Mouse (Mus musculus) hindbrain, embryonic 16.5 days (tissue): Measurements from ENCODE around the gene Lcn11. TPM values are rescaled to one million over a fixed set of nuclear protein-coding genes. Genes with fewer than 3 reads are reported as not detected.
"Not testable (repeated sequence)": the region's sequence is repeated elsewhere in the genome, so short reads cannot be mapped to it uniquely, and the experiment has no call there.

Source experiments
- ATAC-seq: fragments of 200-750 bp; cut with Nextera tagmentation; 2 replicates; pipeline ENCODE4 v1.8.0; 2017; ENCODE audit warnings: moderate TSS enrichment, moderate library complexity
- H3K27ac ChIP-seq: fragments of 300-500 bp; sonication (generic); 2 replicates; pipeline ENCODE4 v1.5.1; 2014; ENCODE audit warnings: low read depth, mild to moderate bottlenecking, control low read depth, low read length, moderate library complexity
- H3K27me3 ChIP-seq: fragments of 300-500 bp; sonication (generic); replicated peaks from 2 replicates; pipeline ENCODE4 v1.6.1; 2014; ENCODE audit warnings: low read length; ENCODE audit not compliant: control insufficient read depth, insufficient read depth
- H3K36me3 ChIP-seq: fragments of 300-500 bp; sonication (generic); 2 replicates; pipeline ENCODE4 v1.6.1; 2014; ENCODE audit warnings: mild to moderate bottlenecking, low read length, moderate library complexity, mixed read lengths; ENCODE audit not compliant: control insufficient read depth, insufficient read depth
- H3K4me1 ChIP-seq: fragments of 300-500 bp; sonication (generic); 2 replicates; pipeline ENCODE4 v1.6.1; 2014; ENCODE audit warnings: low read depth, low read length; ENCODE audit not compliant: control insufficient read depth, insufficient read depth
- H3K4me2 ChIP-seq: fragments of 300-500 bp; sonication (generic); 2 replicates; pipeline ENCODE4 v1.6.1; 2014; ENCODE audit warnings: mild to moderate bottlenecking, low read length, control low read depth, moderate library complexity
- H3K4me3 ChIP-seq: fragments of 300-500 bp; sonication (generic); 2 replicates; pipeline ENCODE4 v1.5.1; 2014; ENCODE audit warnings: mild to moderate bottlenecking, low read length, control low read depth, moderate library complexity
- H3K9ac ChIP-seq: fragments of 300-500 bp; sonication (generic); 2 replicates; pipeline ENCODE4 v1.6.1; 2014; ENCODE audit warnings: low read depth, mild to moderate bottlenecking, control low read depth, low read length, moderate library complexity
- H3K9me3 ChIP-seq: fragments of 300-500 bp; sonication (generic); 2 replicates; pipeline ENCODE4 v1.6.1; 2014; ENCODE audit warnings: mild to moderate bottlenecking, low read length, moderate library complexity; ENCODE audit not compliant: control insufficient read depth
- WGBS: fragments of 180-500 bp; shearing (Covaris S2); extraction: QIAGEN DNeasy Blood & Tissue Kit; methylation state at CpG from one replicate; pipeline ENCODE4 v1.1.7; 2014; 5-methylcytosine and 5-hydroxymethylcytosine counted together
- polyA plus RNA-seq: library from polyadenylated mRNA; unstranded; fragments of >200 nt; fragmentation: Nextera tagmentation; extraction: Ambion mirVana; gene quantifications from 2 replicates; pipeline ENCODE4 v1.2.1, GENCODE M21; 2015

Gene Lcn11
- polyA plus RNA-seq, result not detected in 2 replicates

GRCm38 (mm10) chr2:25776717-25777116, at the start of gene Lcn11:
Lcn11 (plus strand) TSS chr2:25777017.
- H3K36me3 ChIP-seq, result no peaks in the 10 kb centered on the region
- H3K9me3 ChIP-seq, result no peaks in the 10 kb centered on the region
- H3K9ac ChIP-seq, result no peak within 1 kb of the TSS
- H3K27me3 ChIP-seq, result no peaks in the 10 kb centered on the region
- no peaks in the 10 kb centered on the region for H3K4me1 ChIP-seq
- no peak within 1 kb of the TSS for H3K27ac ChIP-seq
- no peak within 1 kb of the TSS for H3K4me2 ChIP-seq
- WGBS, result 88% methylated on average over 1 of the region's 1 CpGs
- no peak for ATAC-seq
- no peak within 1 kb of the TSS for H3K4me3 ChIP-seq

- no peaks in the 10 kb centered on the region for H3K36me3 ChIP-seq
- H3K9me3 ChIP-seq, result 0 out of 2 replicates have a peak, but pooled peaks cover 3% of the 10 kb centered on the region
- WGBS, result 69% methylated on average over 2 of the region's 2 CpGs
- H3K4me1 ChIP-seq, result no peaks in the 10 kb centered on the region
- H3K27ac ChIP-seq, result no peak overlapping the region
- no peak overlapping the region for H3K4me2 ChIP-seq
- no peaks in the 10 kb centered on the region for H3K27me3 ChIP-seq
- ATAC-seq, result no peak
- H3K9ac ChIP-seq, result no peak overlapping the region
- no peak overlapping the region for H3K4me3 ChIP-seq
These were observed 43.5 kb upstream of the Lcn11 start for GRCm38 (mm10) chr2:25733199-25733930.

- not testable (repeated sequence) for H3K27me3 ChIP-seq, H3K27ac ChIP-seq, H3K4me2 ChIP-seq, H3K4me3 ChIP-seq, H3K9me3 ChIP-seq, H3K9ac ChIP-seq, H3K36me3 ChIP-seq, H3K4me1 ChIP-seq, ATAC-seq
- WGBS, result 74% methylated on average over 3 of the region's 3 CpGs
These were observed 40.1 kb upstream of the Lcn11 start, which contains the start of gene Obp2b for GRCm38 (mm10) chr2:25736709-25737108. Obp2b (plus strand) TSS chr2:25737009.

- Histone ChIP-seq H3K9ac (no peak overlapping the region), H3K27ac (no peak overlapping the region), H3K27me3 (no peaks in the 10 kb centered on the region), H3K4me1 (no peaks in the 10 kb centered on the region), H3K9me3 (no peaks in the 10 kb centered on the region), H3K4me2 (no peak overlapping the region), H3K36me3 (no peaks in the 10 kb centered on the region), H3K4me3 (no peak overlapping the region)
- no peak for ATAC-seq
- WGBS, result 60% methylated on average over 1 of the region's 1 CpGs
These were observed 35.1 kb upstream of the Lcn11 start for GRCm38 (mm10) chr2:25741671-25742070.

- no peaks in the 10 kb centered on the region for H3K27me3 ChIP-seq
- no peaks in the 10 kb centered on the region for H3K36me3 ChIP-seq
- ATAC-seq, result no peak
- 88% methylated on average over 1 of the region's 1 CpGs for WGBS
- no peak overlapping the region for H3K9ac ChIP-seq
- no peaks in the 10 kb centered on the region for H3K4me1 ChIP-seq
- H3K4me3 ChIP-seq, result no peak overlapping the region
- no peaks in the 10 kb centered on the region for H3K9me3 ChIP-seq
- H3K27ac ChIP-seq, result no peak overlapping the region
- H3K4me2 ChIP-seq, result no peak overlapping the region
These were observed 22.6 kb upstream of the Lcn11 start for GRCm38 (mm10) chr2:25754201-25754600.

- H3K9me3 ChIP-seq, result no peaks in the 10 kb centered on the region
- no peak overlapping the region for H3K27ac ChIP-seq
- no peaks in the 10 kb centered on the region for H3K27me3 ChIP-seq
- no peaks in the 10 kb centered on the region for H3K36me3 ChIP-seq
- H3K4me3 ChIP-seq, result no peak overlapping the region
- ATAC-seq, result no peak
- no peak overlapping the region for H3K9ac ChIP-seq
- no peaks in the 10 kb centered on the region for H3K4me1 ChIP-seq
- H3K4me2 ChIP-seq, result no peak overlapping the region
- WGBS, result 63% methylated on average over 4 of the region's 4 CpGs
These were observed 18.7 kb upstream of the Lcn11 start for GRCm38 (mm10) chr2:25758064-25758625.

GRCm38 (mm10) chr2:25765269-25765668, 11.5 kb upstream of the Lcn11 start, which contains the start of gene Lcn3:
Lcn3 (plus strand) TSS chr2:25765569.
- Histone ChIP-seq H3K36me3 (no peaks in the 10 kb centered on the region), H3K4me1 (no peaks in the 10 kb centered on the region), H3K9ac (no peak within 1 kb of the TSS), H3K27me3 (no peaks in the 10 kb centered on the region), H3K4me2 (no peak within 1 kb of the TSS), H3K9me3 (no peaks in the 10 kb centered on the region), H3K27ac (no peak within 1 kb of the TSS), H3K4me3 (no peak within 1 kb of the TSS)
- ATAC-seq, result no peak
- 51% methylated on average over 2 of the region's 2 CpGs for WGBS

- 84% methylated on average over 4 of the region's 4 CpGs for WGBS
- no peak for ATAC-seq
These were observed 9.1 kb upstream of the Lcn11 start for GRCm38 (mm10) chr2:25767764-25768163.

GRCm38 (mm10) chr2:25773507-25773906, 3.3 kb upstream of the Lcn11 start:
- Histone ChIP-seq H3K27me3 (no peaks in the 10 kb centered on the region), H3K4me3 (no peak overlapping the region), H3K4me1 (no peaks in the 10 kb centered on the region), H3K27ac (no peak overlapping the region), H3K9me3 (no peaks in the 10 kb centered on the region), H3K4me2 (no peak overlapping the region), H3K36me3 (no peaks in the 10 kb centered on the region), H3K9ac (no peak overlapping the region)
- 96% methylated on average over 2 of the region's 2 CpGs for WGBS
- ATAC-seq, result no peak

More at GRCm38 (mm10) chr2:25767764-25768163, 9.1 kb upstream of the Lcn11 start:
- no peak overlapping the region for H3K4me3 ChIP-seq
- no peak overlapping the region for H3K9ac ChIP-seq
- H3K36me3 ChIP-seq, result no peaks in the 10 kb centered on the region
- H3K9me3 ChIP-seq, result no peaks in the 10 kb centered on the region
- H3K4me2 ChIP-seq, result no peak overlapping the region
- no peaks in the 10 kb centered on the region for H3K4me1 ChIP-seq
- no peaks in the 10 kb centered on the region for H3K27me3 ChIP-seq
- no peak overlapping the region for H3K27ac ChIP-seq
